Mouse (Mus musculus) intestine, embryonic 15.5 days (tissue): ENCODE data around the gene Fat3. TPM values are rescaled to one million over a fixed set of nuclear protein-coding genes. Genes with fewer than 3 reads are reported as not detected.

ENCODE experiments used
- ATAC-seq: fragments of 200-750 bp; cut with Nextera tagmentation; 2 replicates; pipeline ENCODE4 v1.8.0; 2017; ENCODE audit warnings: moderate TSS enrichment, moderate library complexity
- H3K27ac ChIP-seq: fragments of 300-500 bp; sonication (generic); 2 replicates; pipeline ENCODE4 v1.5.1; 2015; ENCODE audit warnings: mild to moderate bottlenecking, inconsistent platforms
- H3K27me3 ChIP-seq: fragments of 300-500 bp; sonication (generic); replicated peaks from 2 replicates; pipeline ENCODE4 v1.6.1; 2015; ENCODE audit warnings: inconsistent platforms
- H3K36me3 ChIP-seq: fragments of 300-500 bp; sonication (generic); 2 replicates; pipeline ENCODE4 v1.6.1; 2015; ENCODE audit warnings: inconsistent platforms
- H3K4me1 ChIP-seq: fragments of 300-500 bp; sonication (generic); replicated peaks from 2 replicates; pipeline ENCODE4 v1.6.1; 2015; ENCODE audit warnings: inconsistent platforms
- H3K4me2 ChIP-seq: fragments of 300-500 bp; sonication (generic); replicated peaks from 2 replicates; pipeline ENCODE4 v1.6.1; 2015; ENCODE audit warnings: mild to moderate bottlenecking, inconsistent platforms
- H3K4me3 ChIP-seq: fragments of 300-500 bp; sonication (generic); replicated peaks from 2 replicates; pipeline ENCODE4 v1.5.1; 2015; ENCODE audit warnings: inconsistent platforms
- H3K9ac ChIP-seq: fragments of 300-500 bp; sonication (generic); 2 replicates; pipeline ENCODE4 v1.6.1; 2015; ENCODE audit warnings: inconsistent platforms
- H3K9me3 ChIP-seq: fragments of 300-500 bp; sonication (generic); 2 replicates; pipeline ENCODE4 v1.6.1; 2016; ENCODE audit warnings: inconsistent platforms
- WGBS: fragments of 180-500 bp; shearing (Covaris S2); methylation state at CpG from one replicate; pipeline ENCODE4 v1.1.7; 2015; 5-methylcytosine and 5-hydroxymethylcytosine counted together
- polyA plus RNA-seq: library from polyadenylated mRNA; unstranded; fragments of >200 nt; fragmentation: Nextera tagmentation; extraction: Ambion mirVana; gene quantifications from 2 replicates; pipeline ENCODE4 v1.2.1, GENCODE M21; 2015

The Fat3 gene
- polyA plus RNA-seq, 1 experiment from 2014 or later: 0.46 TPM

DNA sequence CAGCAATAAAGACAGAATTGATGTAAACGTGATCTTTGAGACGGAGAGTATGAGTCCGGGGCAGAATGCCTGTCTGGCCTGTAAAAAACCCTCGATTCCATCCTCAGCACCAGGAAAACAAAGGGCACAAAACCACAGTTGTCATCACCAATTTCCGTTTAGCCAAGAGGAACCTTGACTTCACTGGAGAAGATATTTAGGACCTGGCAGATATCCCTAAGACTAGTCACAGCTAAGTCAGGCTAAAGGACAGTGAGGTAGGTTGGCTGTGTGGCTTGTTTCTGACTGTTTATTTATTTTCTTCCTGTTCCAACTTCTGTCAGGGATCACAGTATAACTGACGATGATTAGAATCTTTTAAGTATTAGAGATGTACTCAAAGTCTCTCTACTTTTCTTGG is 427.0 kb downstream of the Fat3 start:
- 53% methylated on average over 6 of the region's 6 CpGs for WGBS
- H3K9ac ChIP-seq: no peak overlapping the region
- no peak overlapping the region for H3K27ac ChIP-seq
- ATAC-seq: no peak
- no peak overlapping the region for H3K4me3 ChIP-seq
- H3K4me2 ChIP-seq: no peak overlapping the region
- no peaks in the 10 kb centered on the region for H3K36me3 ChIP-seq
- H3K27me3 ChIP-seq: no peaks in the 10 kb centered on the region
- H3K9me3 ChIP-seq: no peaks in the 10 kb centered on the region
- no peaks in the 10 kb centered on the region for H3K4me1 ChIP-seq

DNA sequence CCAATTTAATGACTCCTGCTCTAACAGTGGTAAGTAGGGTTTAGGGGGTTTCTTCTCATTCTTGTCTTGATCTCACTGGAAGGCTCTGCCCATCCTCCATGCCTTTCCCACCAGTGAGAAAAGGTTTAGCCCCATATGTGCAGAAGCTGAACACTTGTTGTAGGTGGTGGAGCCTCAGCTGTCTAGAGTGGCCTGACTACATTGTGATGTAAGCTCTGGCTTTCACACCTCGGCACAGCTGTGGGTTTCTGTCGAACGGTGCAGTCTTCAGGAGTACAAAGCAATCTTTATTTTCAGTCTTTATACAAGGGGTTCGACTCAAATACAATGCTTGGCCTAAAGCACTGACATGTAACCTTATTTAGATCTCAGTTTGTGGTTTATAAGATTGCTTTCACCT is 437.6 kb downstream of the Fat3 start:
- Histone ChIP-seq H3K9me3 (no peaks in the 10 kb centered on the region), H3K27ac (no peak overlapping the region), H3K36me3 (no peaks in the 10 kb centered on the region), H3K27me3 (no peaks in the 10 kb centered on the region), H3K4me1 (no peaks in the 10 kb centered on the region), H3K4me3 (no peak overlapping the region), H3K9ac (no peak overlapping the region), H3K4me2 (no peak overlapping the region)
- no peak for ATAC-seq
- 84% methylated on average over 4 of the region's 4 CpGs for WGBS

DNA sequence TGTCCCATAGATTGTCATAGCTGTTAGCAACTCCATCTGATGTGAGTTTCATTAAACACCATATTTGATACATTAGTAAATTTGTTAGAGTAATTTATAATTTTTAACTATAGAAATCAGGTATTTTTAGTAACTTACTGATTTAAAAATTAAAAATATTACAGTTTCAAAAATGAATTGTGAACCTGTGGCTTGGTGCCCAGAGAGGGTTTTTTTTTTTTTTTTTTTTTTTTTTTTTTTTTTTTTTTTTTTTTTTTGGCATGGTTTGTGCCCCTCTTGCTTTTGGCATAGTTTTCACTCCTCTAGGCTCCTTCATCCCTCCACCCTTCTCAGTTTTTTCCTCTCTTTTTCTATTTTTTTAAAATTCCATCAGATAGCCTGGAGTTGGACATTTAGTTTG is 438.6 kb downstream of the Fat3 start:
- Histone ChIP-seq H3K36me3 (no peaks in the 10 kb centered on the region), H3K4me1 (no peaks in the 10 kb centered on the region), H3K9ac (no peak overlapping the region), H3K27me3 (no peaks in the 10 kb centered on the region), H3K27ac (no peak overlapping the region), H3K4me3 (no peak overlapping the region), H3K4me2 (no peak overlapping the region), H3K9me3 (no peaks in the 10 kb centered on the region)
- no peak for ATAC-seq

DNA sequence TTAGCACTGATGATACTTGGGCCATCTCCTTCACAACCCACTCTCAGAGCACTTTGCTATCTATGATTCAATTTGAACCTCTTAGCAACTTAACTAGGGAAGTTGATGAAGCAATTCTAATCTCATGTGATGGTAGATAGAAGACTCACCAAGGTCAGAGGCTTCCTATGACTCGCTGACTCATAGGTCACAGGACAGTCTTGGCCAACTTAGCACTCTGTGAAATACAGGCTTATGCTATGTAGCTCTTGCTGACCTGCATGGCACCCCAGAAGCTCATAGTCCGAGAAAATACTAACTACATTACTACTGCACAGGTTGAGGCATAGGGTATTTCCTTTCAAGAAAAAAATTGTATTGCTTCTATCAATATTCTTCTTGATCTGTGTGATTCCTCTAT is 454.4 kb downstream of the Fat3 start:
- Histone ChIP-seq H3K4me2 (no peak overlapping the region), H3K27ac (no peak overlapping the region), H3K4me3 (no peak overlapping the region), H3K9me3 (no peaks in the 10 kb centered on the region), H3K4me1 (no peaks in the 10 kb centered on the region), H3K9ac (no peak overlapping the region), H3K36me3 (no peaks in the 10 kb centered on the region), H3K27me3 (no peaks in the 10 kb centered on the region)
- 88% methylated on average over 2 of the region's 2 CpGs for WGBS
- no peak for ATAC-seq

DNA sequence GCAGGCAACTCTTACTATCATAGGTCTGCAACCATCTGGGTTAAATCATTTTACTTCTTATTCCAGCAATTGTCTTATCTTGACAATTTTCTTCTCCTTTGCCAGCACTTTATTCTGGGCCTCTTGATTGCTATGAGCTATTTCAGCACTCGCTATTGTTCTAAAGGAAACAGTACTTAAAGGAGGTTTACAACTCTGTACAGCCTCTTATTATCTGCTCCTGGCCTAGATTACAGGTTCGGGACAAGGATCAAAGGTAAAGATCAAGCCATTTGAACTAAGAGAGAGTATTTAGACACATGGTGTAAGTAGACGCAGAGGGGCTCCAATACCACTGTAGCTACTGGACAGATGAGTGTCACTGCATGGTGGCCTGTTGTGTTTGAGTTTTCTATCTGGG is 463.7 kb downstream of the Fat3 start:
- no peak overlapping the region for H3K4me2 ChIP-seq
- no peak overlapping the region for H3K4me3 ChIP-seq
- H3K27ac ChIP-seq: no peak overlapping the region
- H3K9me3 ChIP-seq: no peaks in the 10 kb centered on the region
- WGBS: 49% methylated on average over 3 of the region's 3 CpGs
- ATAC-seq: peak; percentile 88
- H3K27me3 ChIP-seq: no peaks in the 10 kb centered on the region
- H3K4me1 ChIP-seq: no peaks in the 10 kb centered on the region
- no peak overlapping the region for H3K9ac ChIP-seq
- no peaks in the 10 kb centered on the region for H3K36me3 ChIP-seq

DNA sequence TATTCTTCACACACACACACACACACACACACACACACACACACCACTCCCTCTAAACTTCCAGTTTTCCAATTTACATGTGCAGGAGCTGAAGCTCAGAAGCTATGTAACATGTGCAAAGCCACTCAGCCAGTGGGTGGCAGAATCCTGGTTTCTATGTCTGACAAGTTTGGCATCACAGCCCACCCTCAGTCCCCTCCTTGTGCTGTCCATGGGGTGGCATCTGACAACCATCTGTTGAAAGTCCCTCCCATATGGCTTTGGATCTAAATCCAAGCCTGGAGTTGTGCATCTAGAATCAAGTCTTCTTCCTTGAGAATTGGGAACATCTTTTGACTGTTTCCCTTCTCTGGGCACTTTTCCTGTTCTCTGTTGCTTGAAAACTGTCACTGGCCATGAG is 464.7 kb downstream of the Fat3 start:
- H3K9ac ChIP-seq: no peak overlapping the region
- no peaks in the 10 kb centered on the region for H3K9me3 ChIP-seq
- H3K4me2 ChIP-seq: no peak overlapping the region
- no peaks in the 10 kb centered on the region for H3K27me3 ChIP-seq
- no peaks in the 10 kb centered on the region for H3K36me3 ChIP-seq
- ATAC-seq: no peak
- H3K4me1 ChIP-seq: no peaks in the 10 kb centered on the region
- H3K4me3 ChIP-seq: no peak overlapping the region
- H3K27ac ChIP-seq: no peak overlapping the region

DNA sequence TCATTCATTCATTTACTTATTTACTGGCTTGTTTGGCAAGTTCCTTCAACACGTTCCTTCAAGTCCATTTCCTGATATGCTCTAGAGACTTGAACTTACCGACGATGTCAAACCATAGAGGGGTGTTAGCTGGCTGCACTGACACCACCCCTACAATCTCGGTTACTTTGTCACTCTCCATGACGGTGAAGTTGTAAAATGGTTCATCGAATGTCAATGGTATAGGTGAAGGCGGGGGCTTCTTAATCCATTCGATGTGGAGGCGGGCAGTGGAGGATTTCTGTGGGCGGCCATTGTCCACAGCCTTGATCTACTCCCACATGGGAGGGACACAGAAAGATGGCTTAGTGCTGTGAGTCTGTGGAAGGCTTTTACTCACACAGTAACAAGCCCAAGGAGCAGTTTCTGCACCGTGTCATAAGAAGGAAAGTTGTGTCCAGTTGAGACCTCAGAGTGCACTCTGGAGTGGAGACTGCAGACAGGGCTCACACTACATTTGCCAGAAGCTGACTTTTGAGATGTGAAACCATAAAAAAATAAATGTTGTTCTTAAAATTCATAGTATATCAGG is 471.3 kb downstream of the Fat3 start:
- H3K4me3 ChIP-seq: no peak overlapping the region
- no peak overlapping the region for H3K4me2 ChIP-seq
- H3K27me3 ChIP-seq: no peaks in the 10 kb centered on the region
- no peak for ATAC-seq
- H3K27ac ChIP-seq: no peak overlapping the region
- H3K9ac ChIP-seq: no peak overlapping the region
- 90% methylated on average over 11 of the region's 11 CpGs for WGBS
- no peaks in the 10 kb centered on the region for H3K9me3 ChIP-seq
- 0 out of 2 replicates have a peak, but pooled peaks cover 2% of the 10 kb centered on the region for H3K4me1 ChIP-seq
- H3K36me3 ChIP-seq: no peaks in the 10 kb centered on the region

DNA sequence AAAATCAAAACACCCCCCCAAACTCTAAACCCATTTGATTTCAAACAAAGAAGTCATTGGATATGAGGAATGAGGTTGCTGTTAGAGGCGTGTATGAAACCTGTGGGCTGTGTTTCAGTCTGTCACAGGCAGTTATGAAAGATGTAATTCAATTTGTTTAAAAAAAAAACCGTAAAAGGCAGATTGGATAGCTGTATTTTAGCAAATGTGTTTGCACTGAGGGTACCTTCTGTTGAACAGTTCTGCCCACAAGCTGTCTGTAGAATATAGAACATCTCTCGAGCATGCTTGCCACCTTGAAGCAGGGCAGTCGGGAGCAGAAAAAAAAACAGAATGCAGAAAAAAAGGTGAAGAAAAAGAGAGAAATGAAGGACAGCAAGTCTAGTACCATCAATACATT is 472.0 kb downstream of the Fat3 start:
- Histone ChIP-seq H3K4me3 (no peak overlapping the region), H3K9ac (no peak overlapping the region), H3K4me1 (0 out of 2 replicates have a peak, but pooled peaks cover 2% of the 10 kb centered on the region), H3K27ac (no peak overlapping the region), H3K27me3 (no peaks in the 10 kb centered on the region), H3K9me3 (no peaks in the 10 kb centered on the region), H3K36me3 (no peaks in the 10 kb centered on the region), H3K4me2 (no peak overlapping the region)
- no peak for ATAC-seq
- 65% methylated on average over 4 of the region's 4 CpGs for WGBS

DNA sequence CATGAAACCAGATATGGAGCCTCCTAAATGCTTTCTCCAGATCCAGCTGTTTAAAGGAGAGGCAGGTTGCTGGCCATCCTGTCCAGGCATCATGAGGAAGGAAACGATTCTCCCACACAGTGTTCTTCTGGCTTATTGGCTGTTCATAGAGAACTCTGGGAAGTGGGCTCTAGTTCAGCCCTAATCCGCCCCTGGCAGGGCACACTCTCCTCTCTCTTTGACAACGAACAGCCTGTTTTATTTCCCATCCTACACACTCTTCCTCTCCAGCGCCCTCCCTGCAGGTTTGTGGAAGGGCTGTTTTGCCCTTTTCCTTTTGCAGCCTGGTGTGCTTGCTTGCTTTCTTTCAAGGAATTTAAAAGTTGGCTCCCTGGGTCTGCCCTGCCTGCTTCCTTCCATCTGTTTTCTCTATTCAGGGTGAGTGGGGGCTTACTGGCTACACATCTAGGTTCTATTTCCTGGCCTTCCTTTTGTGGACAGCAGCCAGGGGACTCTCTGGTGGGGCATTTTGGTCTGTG is 472.6 kb downstream of the Fat3 start:
- no peak for ATAC-seq
- WGBS: 53% methylated on average over 4 of the region's 4 CpGs
- 0 out of 2 replicates have a peak, but pooled peaks cover 2% of the 10 kb centered on the region for H3K4me1 ChIP-seq
- no peaks in the 10 kb centered on the region for H3K9me3 ChIP-seq
- no peak overlapping the region for H3K4me3 ChIP-seq
- no peak overlapping the region for H3K9ac ChIP-seq
- no peaks in the 10 kb centered on the region for H3K36me3 ChIP-seq
- no peaks in the 10 kb centered on the region for H3K27me3 ChIP-seq
- H3K27ac ChIP-seq: no peak overlapping the region
- H3K4me2 ChIP-seq: no peak overlapping the region

DNA sequence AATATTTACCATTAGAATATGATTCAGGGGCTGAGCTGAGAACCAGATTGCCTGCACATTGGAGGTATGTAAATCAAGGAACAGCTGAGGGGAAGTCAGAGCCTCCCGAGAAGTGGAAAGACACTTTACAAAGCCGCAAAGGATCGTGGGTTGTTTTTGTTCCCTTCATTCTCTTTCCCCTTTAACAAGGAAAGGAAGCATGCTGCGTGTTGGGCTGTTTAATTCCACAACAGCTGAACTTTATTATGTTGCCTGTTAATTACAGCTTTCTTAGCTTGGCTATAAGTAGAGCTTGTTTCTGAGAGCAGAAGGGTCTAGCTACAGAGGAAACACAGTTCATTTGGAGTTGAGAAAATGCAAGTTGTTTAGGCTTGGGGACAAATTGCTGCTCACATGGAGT is 475.0 kb downstream of the Fat3 start:
- no peaks in the 10 kb centered on the region for H3K9me3 ChIP-seq
- no peak overlapping the region for H3K9ac ChIP-seq
- H3K4me3 ChIP-seq: no peak overlapping the region
- H3K4me2 ChIP-seq: no peak overlapping the region
- H3K36me3 ChIP-seq: no peaks in the 10 kb centered on the region
- ATAC-seq: no peak
- no peak overlapping the region for H3K27ac ChIP-seq
- no peaks in the 10 kb centered on the region for H3K27me3 ChIP-seq
- 0 out of 2 replicates have a peak, but pooled peaks cover 2% of the 10 kb centered on the region for H3K4me1 ChIP-seq
- WGBS: 43% methylated on average over 4 of the region's 4 CpGs

DNA sequence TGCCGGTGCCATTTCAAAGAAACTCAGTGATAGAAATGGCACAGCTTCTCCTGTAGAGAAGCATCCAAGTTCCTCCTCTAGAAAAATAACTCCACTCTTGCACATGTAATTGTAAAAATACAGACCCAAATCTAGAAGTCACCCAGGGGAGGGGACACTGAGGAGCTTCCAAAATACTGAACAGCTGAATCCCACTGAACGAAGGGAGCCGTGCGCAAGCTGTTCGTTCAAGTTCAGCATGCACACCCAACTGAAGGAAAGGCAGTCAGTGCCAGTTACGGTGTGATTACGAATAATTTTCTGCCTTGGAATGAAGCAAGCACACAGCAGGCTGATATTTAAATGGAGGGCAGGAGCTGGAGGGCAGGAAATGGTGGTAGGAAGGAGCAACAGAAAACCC is 476.4 kb downstream of the Fat3 start:
- Histone ChIP-seq H3K4me1 (0 out of 2 replicates have a peak, but pooled peaks cover 2% of the 10 kb centered on the region), H3K36me3 (no peaks in the 10 kb centered on the region), H3K9ac (no peak overlapping the region), H3K27me3 (no peaks in the 10 kb centered on the region), H3K27ac (no peak overlapping the region), H3K9me3 (no peaks in the 10 kb centered on the region), H3K4me2 (no peak overlapping the region), H3K4me3 (no peak overlapping the region)
- 92% methylated on average over 7 of the region's 7 CpGs for WGBS
- ATAC-seq: no peak

DNA sequence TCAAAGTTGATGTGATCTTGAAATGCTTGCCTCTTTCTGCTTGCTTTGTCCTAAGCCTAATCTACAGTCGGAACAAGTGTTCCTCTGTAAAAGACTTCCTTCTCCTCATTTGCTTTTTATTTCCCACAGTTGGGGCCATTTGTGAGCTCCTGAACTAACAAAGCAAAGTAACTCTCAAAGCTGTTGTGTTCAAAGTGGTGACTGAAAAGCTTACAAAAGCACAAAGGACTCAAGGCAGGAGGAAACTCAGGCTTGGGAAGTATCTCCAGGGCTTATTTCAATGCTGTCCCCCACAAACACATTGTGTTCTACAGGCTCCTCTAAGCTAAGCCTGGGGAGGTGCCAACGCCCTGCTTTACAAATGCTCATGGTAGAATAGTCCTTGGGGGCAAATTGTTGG is 487.0 kb downstream of the Fat3 start:
- 81% methylated on average over 2 of the region's 2 CpGs for WGBS
- H3K27ac ChIP-seq: no peak overlapping the region
- no peak overlapping the region for H3K9ac ChIP-seq
- H3K36me3 ChIP-seq: no peaks in the 10 kb centered on the region
- H3K4me1 ChIP-seq: no peaks in the 10 kb centered on the region
- H3K4me3 ChIP-seq: no peak overlapping the region
- no peaks in the 10 kb centered on the region for H3K9me3 ChIP-seq
- H3K27me3 ChIP-seq: no peaks in the 10 kb centered on the region
- H3K4me2 ChIP-seq: no peak overlapping the region
- ATAC-seq: no peak

DNA sequence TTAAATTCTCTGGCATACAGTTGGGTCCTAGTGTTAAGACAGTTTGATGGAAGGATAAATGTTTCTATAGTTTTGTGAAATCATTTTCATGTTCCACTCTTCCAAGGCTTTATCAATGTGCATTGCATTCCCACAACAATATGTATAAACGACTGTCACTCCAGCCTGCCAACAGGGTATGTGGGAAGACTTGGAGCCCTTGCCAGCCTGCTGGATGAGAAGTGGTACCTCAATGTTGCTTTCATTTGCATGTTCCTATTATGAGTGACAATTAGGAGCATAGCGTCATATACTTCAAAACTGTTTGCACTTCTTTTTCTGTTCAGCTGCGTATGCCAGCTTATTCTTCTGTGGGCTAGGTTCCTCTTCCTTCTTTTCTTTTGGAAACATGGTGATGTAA is 489.7 kb downstream of the Fat3 start:
- H3K9ac ChIP-seq: no peak overlapping the region
- no peaks in the 10 kb centered on the region for H3K9me3 ChIP-seq
- no peaks in the 10 kb centered on the region for H3K36me3 ChIP-seq
- H3K4me3 ChIP-seq: no peak overlapping the region
- no peak for ATAC-seq
- no peak overlapping the region for H3K27ac ChIP-seq
- no peaks in the 10 kb centered on the region for H3K4me1 ChIP-seq
- no peaks in the 10 kb centered on the region for H3K27me3 ChIP-seq
- no peak overlapping the region for H3K4me2 ChIP-seq
- 91% methylated on average over 3 of the region's 3 CpGs for WGBS
